Mouse (Mus musculus) kidney, embryonic 15.5 days (tissue): Measurements from ENCODE around the gene Bnip3. TPM values are rescaled to one million over a fixed set of nuclear protein-coding genes. Genes with fewer than 3 reads are reported as not detected.

Experiments used
- polyA plus RNA-seq: library from polyadenylated mRNA; unstranded; fragments of >200 nt; fragmentation: Nextera tagmentation; extraction: Ambion mirVana; gene quantifications from 2 replicates; pipeline ENCODE4 v1.2.1, GENCODE M21; 2015

Gene Bnip3
- polyA plus RNA-seq, 1 experiment from 2014 or later: 106 TPM

Other genes starting within 250 kb of the Bnip3 start
- 35.1 and 37.3 TPM in 2 replicates for gene Ppp2r2d, start 63.4 kb downstream of the Bnip3 start, polyA plus RNA-seq
- gene Mapk1ip1, start 63.2 kb downstream of the Bnip3 start, polyA plus RNA-seq: 14.5 and 15.3 TPM in 2 replicates
- 0.19 and 0.22 TPM in 2 replicates for gene Jakmip3, start 31.2 kb upstream of the Bnip3 start, polyA plus RNA-seq
- 14.6 and 17.6 TPM in 2 replicates for gene Dpysl4, start 176.5 kb upstream of the Bnip3 start, polyA plus RNA-seq